Mouse (Mus musculus) heart, embryonic 10.5 days (tissue): Measurements from ENCODE around the gene 4930558K02Rik. TPM values are rescaled to one million over a fixed set of nuclear protein-coding genes. Genes with fewer than 3 reads are reported as not detected.

Source experiments
- DNase-seq: peaks from one replicate; pipeline ENCODE4 v3.0.0-alpha.2; 2017; ENCODE audit warnings: low spot score
- H3K27ac ChIP-seq: fragments of 300-500 bp; sonication (generic); 2 replicates; pipeline ENCODE4 v1.5.1; 2016; ENCODE audit warnings: mild to moderate bottlenecking
- H3K27me3 ChIP-seq: fragments of 300-500 bp; sonication (generic); 2 replicates; pipeline ENCODE4 v1.6.1; 2016; ENCODE audit warnings: mild to moderate bottlenecking; ENCODE audit not compliant: poor library complexity, insufficient read depth, severe bottlenecking
- H3K36me3 ChIP-seq: fragments of 300-500 bp; sonication (generic); 2 replicates; pipeline ENCODE4 v1.6.1; 2016; ENCODE audit warnings: mild to moderate bottlenecking, moderate library complexity
- H3K4me1 ChIP-seq: fragments of 300-500 bp; sonication (generic); 2 replicates; pipeline ENCODE4 v1.6.1; 2016; ENCODE audit warnings: mild to moderate bottlenecking
- H3K4me3 ChIP-seq: fragments of 300-500 bp; sonication (generic); 2 replicates; pipeline ENCODE4 v1.5.1; 2016; ENCODE audit warnings: mild to moderate bottlenecking, moderate library complexity
- H3K9me3 ChIP-seq: fragments of 300-500 bp; sonication (generic); 2 replicates; pipeline ENCODE4 v1.6.1; 2016; ENCODE audit warnings: mild to moderate bottlenecking, moderate library complexity
- WGBS: fragments of 180-500 bp; shearing (Covaris S2); methylation state at CpG from one replicate; pipeline ENCODE4 v1.1.7; 2016; 5-methylcytosine and 5-hydroxymethylcytosine counted together
- polyA plus RNA-seq: library from polyadenylated mRNA; unstranded; fragments of >200 nt; fragmentation: Nextera tagmentation; extraction: Ambion mirVana; gene quantifications from 2 replicates; pipeline ENCODE4 v1.2.1, GENCODE M21; 2016

The 4930558K02Rik gene
- polyA plus RNA-seq, 1 experiment from 2014 or later, result not detected

DNA sequence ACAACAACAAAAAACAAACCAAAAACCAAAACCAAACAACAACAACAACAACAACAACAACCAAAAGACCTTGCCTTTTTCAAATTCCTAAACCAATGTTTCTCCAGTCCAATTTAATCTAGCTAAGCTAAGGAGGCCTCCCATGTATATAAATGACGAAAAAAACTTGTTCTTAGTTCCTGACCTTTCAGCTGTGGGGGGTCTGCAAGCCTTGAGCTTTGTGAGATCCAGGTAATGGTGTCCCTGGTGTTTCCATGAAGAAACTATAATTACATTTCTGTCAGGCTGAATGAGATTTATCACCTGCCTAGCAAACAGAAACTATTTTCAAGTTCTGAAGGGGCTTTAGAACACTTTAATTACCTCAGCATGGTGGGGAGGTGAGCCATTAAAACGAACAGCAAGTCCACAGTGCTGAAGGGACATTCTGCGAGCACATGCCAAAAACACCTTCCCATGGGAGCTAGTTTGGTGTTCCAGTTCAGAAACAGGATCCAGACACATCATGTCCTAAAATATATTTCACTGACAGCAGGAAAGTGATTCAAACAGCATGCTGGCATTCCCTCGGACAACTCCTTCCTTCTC lies 4.6 kb upstream of the 4930558K02Rik start:
- H3K4me1 ChIP-seq, result no peaks in the 10 kb centered on the region
- no peak overlapping the region for H3K4me3 ChIP-seq
- no peak overlapping the region for H3K27ac ChIP-seq
- no peaks in the 10 kb centered on the region for H3K27me3 ChIP-seq
- H3K9me3 ChIP-seq, result no peaks in the 10 kb centered on the region
- DNase-seq, result no peak
- WGBS, result 55% methylated on average over 4 of the region's 4 CpGs
- no peaks in the 10 kb centered on the region for H3K36me3 ChIP-seq

DNA sequence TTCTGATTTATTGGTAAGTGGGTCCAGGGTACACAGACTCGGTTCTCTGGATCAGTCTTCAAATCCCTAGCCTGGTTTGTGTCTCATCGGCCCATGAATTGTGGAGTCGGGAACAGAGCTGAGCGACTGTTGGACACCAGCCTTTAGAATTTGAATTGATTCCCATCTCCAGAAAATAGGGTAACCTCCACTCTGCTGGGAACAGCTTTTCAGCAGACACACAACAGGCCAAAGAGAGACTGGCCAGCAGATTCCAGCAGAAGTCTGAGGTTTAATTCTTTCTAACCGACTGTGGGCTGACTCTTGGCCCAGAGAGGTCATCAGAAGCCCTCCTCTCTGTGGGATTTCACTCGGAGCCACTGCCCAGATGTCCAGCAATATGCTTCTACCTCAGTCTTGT lies 4.0 kb upstream of the 4930558K02Rik start:
- DNase-seq, result no peak
- Histone ChIP-seq H3K27ac (peak overlapping the region; percentile 7; the same call in 1 of the 2 replicates), H3K9me3 (no peaks in the 10 kb centered on the region), H3K27me3 (no peaks in the 10 kb centered on the region), H3K36me3 (no peaks in the 10 kb centered on the region), H3K4me1 (no peaks in the 10 kb centered on the region), H3K4me3 (no peak overlapping the region)
- 81% methylated on average over 6 of the region's 6 CpGs for WGBS

DNA sequence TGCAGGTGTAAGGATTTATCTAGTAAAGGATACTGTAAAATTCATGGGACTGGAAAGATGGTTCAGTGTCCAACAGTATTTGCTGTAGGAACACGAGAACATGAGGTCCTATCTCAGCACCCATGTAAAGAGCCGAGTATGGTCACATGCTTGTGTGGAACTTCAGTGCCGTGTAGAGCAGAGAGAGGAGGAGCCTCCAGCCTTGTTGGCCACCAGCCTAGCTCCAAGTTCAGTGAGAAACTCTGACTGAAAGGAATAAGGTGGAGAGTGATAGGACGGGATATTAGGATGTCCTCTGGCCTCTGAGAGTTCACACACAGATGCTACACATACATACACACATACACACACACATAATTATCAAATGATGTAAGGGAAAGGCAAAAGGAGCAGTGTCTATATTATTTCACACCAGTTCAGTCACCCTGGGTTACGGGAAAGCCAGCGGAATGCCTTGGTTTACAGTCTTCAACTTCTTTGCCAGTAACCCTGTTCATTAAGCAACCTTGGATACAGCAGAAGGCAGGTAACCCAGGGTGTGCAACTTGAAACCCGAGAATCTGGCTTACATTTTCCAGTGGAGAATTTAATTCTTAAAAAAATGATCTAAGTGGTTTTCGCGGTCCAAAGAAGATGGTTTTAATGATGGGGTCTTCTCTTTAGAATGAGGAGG lies 1.3 kb upstream of the 4930558K02Rik start:
- no peaks in the 10 kb centered on the region for H3K9me3 ChIP-seq
- 78% methylated on average over 9 of the region's 9 CpGs for WGBS
- no peaks in the 10 kb centered on the region for H3K36me3 ChIP-seq
- H3K4me3 ChIP-seq, result no peak overlapping the region
- no peak for DNase-seq
- no peak overlapping the region for H3K27ac ChIP-seq
- H3K4me1 ChIP-seq, result peaks cover 6% of the 10 kb centered on the region; the same call in 1 of the 2 replicates
- H3K27me3 ChIP-seq, result no peaks in the 10 kb centered on the region

DNA sequence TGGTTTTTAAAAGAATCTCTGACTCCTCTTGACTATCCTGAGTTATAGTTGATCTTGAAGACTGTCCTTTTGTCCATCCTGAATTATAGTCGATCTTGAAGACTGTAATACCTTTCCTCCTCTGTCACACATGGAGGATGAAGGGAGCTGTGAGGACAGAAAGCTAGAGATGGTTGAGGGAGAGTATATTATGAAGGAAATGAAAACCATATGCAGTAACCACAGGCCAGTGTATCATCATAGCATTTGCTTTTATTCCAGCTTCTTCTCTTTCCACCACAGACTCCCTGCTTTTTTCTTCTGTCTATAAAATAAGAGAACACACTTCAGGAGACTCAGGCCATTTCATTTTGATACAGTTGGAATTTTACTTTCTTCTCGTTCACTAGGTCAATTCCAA lies 610 bp upstream of the 4930558K02Rik start:
- Histone ChIP-seq H3K27ac (no peak overlapping the region), H3K4me3 (no peak overlapping the region), H3K4me1 (peaks cover 6% of the 10 kb centered on the region; the same call in 1 of the 2 replicates), H3K27me3 (no peaks in the 10 kb centered on the region), H3K36me3 (no peaks in the 10 kb centered on the region), H3K9me3 (no peaks in the 10 kb centered on the region)
- 75% methylated on average over 2 of the region's 2 CpGs for WGBS
- DNase-seq, result no peak

DNA sequence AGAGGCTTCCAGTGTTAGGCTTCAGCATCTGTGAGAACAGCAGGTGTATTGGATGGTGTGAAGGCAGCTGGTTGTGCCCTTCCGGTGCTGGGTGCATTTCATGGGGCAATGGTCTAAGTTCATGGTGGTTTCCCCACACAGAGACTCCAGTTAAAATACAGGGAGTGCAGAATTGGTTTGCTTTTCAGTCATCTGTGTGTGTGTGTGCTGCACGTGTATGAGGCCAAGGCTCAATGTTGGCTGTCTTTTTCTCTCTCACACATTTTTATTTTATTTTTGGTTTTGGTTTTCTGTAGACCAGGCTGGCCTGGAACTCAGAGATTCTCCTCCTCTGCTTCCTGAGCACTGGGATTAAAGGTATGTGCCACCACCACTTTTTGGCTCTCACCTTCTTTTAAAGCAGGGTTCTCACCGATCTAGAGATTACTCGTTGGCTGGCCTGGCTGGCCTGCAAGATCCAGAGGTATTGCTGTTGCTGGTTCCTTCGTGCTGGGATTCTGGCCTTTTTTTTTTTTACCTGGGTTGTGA lies 1.2 kb downstream of the 4930558K02Rik start:
- Histone ChIP-seq H3K4me1 (peaks cover 13% of the 10 kb centered on the region; the same call in 1 of the 2 replicates), H3K27me3 (no peaks in the 10 kb centered on the region), H3K4me3 (no peak overlapping the region), H3K36me3 (no peaks in the 10 kb centered on the region), H3K27ac (no peak overlapping the region), H3K9me3 (no peaks in the 10 kb centered on the region)
- 78% methylated on average over 5 of the region's 5 CpGs for WGBS
- no peak for DNase-seq

DNA sequence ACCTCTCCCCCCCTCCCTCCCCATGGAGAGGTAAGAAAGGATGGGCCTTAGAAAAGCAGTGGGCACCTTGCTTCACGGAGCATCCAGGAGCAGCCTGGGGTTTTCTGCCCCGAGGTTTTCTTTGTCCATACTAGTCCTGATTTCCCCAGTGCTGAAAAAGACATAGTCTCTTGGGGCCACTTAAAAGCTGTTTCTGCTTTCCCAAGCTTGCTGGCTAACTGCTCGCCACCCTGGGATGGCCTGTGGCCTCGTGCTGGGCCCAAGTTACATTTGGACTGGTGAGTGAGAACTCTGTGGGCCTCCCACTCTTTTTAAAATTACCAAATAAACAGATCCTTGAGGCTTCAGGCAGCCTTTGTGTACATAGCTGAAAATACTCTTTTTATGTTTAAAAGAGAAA lies 2.1 kb downstream of the 4930558K02Rik start:
- Histone ChIP-seq H3K27ac (no peak overlapping the region), H3K4me3 (no peak overlapping the region), H3K36me3 (no peaks in the 10 kb centered on the region), H3K4me1 (peaks cover 13% of the 10 kb centered on the region; the same call in 1 of the 2 replicates), H3K27me3 (no peaks in the 10 kb centered on the region), H3K9me3 (no peaks in the 10 kb centered on the region)
- 84% methylated on average over 4 of the region's 4 CpGs for WGBS
- DNase-seq, result no peak

DNA sequence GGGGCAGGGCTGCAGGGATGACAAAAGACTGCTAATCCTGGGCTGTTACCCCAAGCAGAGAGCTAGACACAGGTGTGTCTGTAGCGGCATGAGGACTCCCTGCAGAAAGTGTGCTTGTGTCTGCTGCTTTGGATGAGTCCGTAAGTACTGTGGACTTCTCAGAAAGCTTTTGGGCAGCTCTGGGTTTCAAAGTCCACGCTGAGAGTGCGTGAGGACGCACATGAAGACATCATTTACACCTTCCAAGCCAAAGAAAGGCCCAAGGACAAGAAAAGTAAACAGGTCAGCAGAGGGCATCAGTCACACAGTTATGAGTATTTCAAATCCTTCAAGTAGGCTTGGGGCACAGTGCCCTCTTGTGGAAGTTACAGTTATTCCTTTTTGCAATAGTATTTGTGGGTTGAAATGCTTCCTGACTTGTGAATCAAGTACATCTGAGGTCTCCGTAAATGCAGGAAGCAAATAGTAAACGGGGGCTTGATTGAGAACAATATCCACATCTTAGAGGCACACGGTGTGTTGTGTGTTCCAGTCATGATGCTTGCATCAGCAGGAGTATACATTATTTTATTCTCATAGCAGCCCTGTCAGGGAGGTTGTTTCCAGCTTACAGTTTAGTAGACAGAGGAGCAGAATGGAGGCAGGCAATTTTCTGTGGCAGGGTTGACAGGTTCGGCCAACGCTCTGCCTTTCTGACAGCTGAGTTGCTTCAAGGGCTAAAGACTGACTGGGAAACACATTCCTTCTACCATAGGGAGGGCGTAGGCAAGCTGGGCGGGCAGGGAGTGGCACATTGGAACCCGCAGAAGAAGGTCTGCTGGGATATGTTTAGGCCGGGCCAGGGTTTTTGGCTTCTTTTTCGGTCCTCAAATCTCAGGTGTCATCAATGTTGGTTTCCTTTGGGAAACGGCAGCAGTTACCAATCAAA lies 2.9 kb downstream of the 4930558K02Rik start:
- 0 out of 2 replicates have a peak overlapping the region, but pooled peaks have one; percentile 30 for H3K27ac ChIP-seq
- peak; percentile 89 for DNase-seq
- 42% methylated on average over 16 of the region's 16 CpGs for WGBS
- no peaks in the 10 kb centered on the region for H3K36me3 ChIP-seq
- no peak overlapping the region for H3K4me3 ChIP-seq
- H3K4me1 ChIP-seq, result peaks cover 13% of the 10 kb centered on the region; the same call in 1 of the 2 replicates
- no peaks in the 10 kb centered on the region for H3K9me3 ChIP-seq
- H3K27me3 ChIP-seq, result no peaks in the 10 kb centered on the region

DNA sequence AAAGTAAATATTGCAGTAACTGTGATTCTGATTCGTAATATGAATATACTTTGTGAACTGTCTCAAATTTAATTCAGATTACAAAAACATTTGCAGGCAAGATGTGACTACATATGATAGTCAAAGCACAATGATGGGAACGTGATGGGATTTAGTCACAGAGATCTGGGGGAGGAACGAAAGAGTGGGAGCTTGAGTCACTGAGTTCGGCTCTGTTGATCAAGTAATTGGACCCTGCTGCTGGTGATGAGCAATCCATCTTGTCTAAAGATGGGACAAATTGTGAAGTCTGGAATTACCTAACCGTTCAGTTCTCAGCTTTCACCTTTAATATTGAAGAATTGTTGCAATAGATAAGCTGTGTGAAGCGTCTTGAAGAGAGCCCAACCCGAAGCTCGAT lies 7.2 kb downstream of the 4930558K02Rik start:
- 91% methylated on average over 8 of the region's 8 CpGs for WGBS
- H3K4me3 ChIP-seq, result no peak overlapping the region
- DNase-seq, result no peak
- peaks cover 10% of the 10 kb centered on the region for H3K36me3 ChIP-seq
- H3K27ac ChIP-seq, result no peak overlapping the region
- peaks cover 25% of the 10 kb centered on the region; the same call in 1 of the 2 replicates for H3K4me1 ChIP-seq
- no peaks in the 10 kb centered on the region for H3K27me3 ChIP-seq
- H3K9me3 ChIP-seq, result no peaks in the 10 kb centered on the region

DNA sequence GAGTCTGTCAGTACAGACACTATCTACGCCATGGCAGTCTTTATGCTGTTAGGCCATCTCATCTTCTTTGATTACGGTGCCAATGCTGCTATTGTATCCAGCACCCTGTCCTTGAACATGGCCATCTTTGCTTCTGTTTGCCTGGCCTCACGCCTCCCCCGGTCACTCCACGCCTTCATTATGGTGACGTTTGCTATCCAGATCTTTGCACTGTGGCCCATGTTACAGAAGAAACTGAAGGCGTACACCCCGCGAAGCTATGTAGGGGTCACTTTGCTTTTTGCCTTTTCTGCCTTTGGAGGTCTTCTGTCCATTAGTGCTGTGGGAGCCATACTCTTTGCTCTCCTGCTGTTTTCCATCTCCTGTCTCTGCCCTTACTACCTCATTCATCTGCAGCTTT lies 8.6 kb downstream of the 4930558K02Rik start:
- no peak overlapping the region for H3K27ac ChIP-seq
- no peak overlapping the region for H3K4me3 ChIP-seq
- no peak for DNase-seq
- 95% methylated on average over 9 of the region's 9 CpGs for WGBS
- peaks cover 10% of the 10 kb centered on the region for H3K36me3 ChIP-seq
- H3K4me1 ChIP-seq, result peaks cover 20% of the 10 kb centered on the region; the same call in 1 of the 2 replicates
- no peaks in the 10 kb centered on the region for H3K27me3 ChIP-seq
- H3K9me3 ChIP-seq, result no peaks in the 10 kb centered on the region

DNA sequence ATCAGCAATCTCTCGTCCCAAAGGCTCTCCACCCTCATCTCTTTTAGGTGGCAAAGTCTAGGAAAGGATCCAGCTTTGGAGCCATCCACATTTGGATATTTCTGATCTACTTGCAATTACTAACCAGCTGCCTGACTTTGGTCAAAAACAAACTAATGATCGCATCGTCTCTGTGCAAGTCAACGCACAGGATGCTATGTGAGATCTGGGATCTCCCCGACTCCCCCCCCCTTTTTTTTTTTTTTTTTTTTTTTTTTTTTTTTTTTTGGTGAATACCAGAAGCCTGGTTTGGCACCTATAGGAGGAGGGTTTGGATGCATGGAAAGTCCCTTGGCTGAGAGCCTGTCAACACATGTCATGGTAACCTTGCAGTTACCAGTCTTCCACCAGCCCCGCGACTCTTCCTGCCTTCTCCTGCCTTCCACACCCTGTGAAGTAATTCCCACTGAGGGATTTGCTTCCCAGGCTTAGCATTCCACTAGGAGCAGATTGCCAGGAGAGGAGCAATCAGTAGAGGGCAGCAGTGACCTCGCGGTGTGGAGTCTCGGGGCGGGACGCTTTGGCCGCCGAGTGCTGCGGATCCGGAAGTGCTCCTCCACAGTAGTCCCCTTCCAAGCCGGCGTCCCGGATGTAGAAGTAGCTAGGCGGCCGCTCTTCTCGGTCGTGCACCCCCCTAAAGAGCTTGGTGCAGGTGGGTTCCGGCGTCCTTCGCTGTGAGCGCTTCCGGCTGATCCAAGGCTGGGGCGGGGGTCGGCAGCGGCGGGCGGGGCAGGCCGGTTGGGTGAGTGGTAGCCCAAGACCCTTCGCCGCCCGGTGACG lies 10.6 kb downstream of the 4930558K02Rik start, which contains the start of gene Pigc:
Pigc (plus strand) TSS at position 598 of the 819 bp plus-strand sequence.
- peaks cover 17% of the 10 kb centered on the region; the same call in 1 of the 2 replicates for H3K4me1 ChIP-seq
- WGBS, result 4% methylated on average over 38 of the region's 38 CpGs
- no peaks in the 10 kb centered on the region for H3K9me3 ChIP-seq
- H3K27me3 ChIP-seq, result no peaks in the 10 kb centered on the region
- peak; percentile 97 for DNase-seq
- H3K36me3 ChIP-seq, result peaks cover 10% of the 10 kb centered on the region
- peak within 1 kb of the TSS; percentile 81 for H3K4me3 ChIP-seq
- H3K27ac ChIP-seq, result peak within 1 kb of the TSS; percentile 93

DNA sequence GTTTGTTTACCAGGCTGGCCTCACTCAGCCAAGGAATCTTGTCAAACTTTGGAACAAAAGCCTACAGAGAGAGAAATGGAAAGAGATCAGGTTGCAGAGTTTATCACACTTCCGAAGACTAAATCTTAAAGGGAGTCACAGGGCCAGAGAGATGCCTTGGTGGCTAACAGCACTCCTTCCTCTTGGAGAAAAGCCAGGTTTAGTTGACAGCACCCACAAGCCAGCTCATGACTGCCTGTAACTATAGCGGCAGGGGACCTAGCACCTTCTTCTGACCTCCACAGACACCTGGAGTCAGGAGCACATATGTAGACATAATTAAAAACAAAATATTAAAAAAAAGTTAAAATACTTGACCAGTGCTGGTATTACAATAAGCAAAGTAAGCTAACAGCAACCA lies 11.5 kb downstream of the 4930558K02Rik start:
- H3K36me3 ChIP-seq, result peaks cover 10% of the 10 kb centered on the region
- no peaks in the 10 kb centered on the region for H3K9me3 ChIP-seq
- WGBS, result 59% methylated on average over 2 of the region's 2 CpGs
- no peaks in the 10 kb centered on the region for H3K27me3 ChIP-seq
- no peak overlapping the region for H3K4me3 ChIP-seq
- no peak for DNase-seq
- H3K4me1 ChIP-seq, result peaks cover 12% of the 10 kb centered on the region; the same call in 1 of the 2 replicates
- no peak overlapping the region for H3K27ac ChIP-seq
